Mouse (Mus musculus) heart, embryonic 12.5 days (tissue): Measurements from ENCODE around the gene Mapkapk3. TPM values are rescaled to one million over a fixed set of nuclear protein-coding genes. Genes with fewer than 3 reads are reported as not detected.

Source experiments
- ATAC-seq: fragments of 200-750 bp; cut with Nextera tagmentation; 2 replicates; pipeline ENCODE4 v1.8.0; 2017; ENCODE audit warnings: moderate TSS enrichment, moderate library complexity; ENCODE audit not compliant: insufficient number of reproducible peaks, low FRiP score
- H3K27ac ChIP-seq: fragments of 300-500 bp; sonication (generic); 2 replicates; pipeline ENCODE4 v1.5.1; 2016; ENCODE audit warnings: mild to moderate bottlenecking, moderate library complexity; ENCODE audit not compliant: poor library complexity, severe bottlenecking
- H3K27me3 ChIP-seq: fragments of 300-500 bp; sonication (generic); replicated peaks from 2 replicates; pipeline ENCODE4 v1.6.1; 2016; ENCODE audit warnings: mild to moderate bottlenecking, moderate library complexity
- H3K36me3 ChIP-seq: fragments of 300-500 bp; sonication (generic); 2 replicates; pipeline ENCODE4 v1.6.1; 2016; ENCODE audit warnings: mild to moderate bottlenecking, moderate library complexity
- H3K4me1 ChIP-seq: fragments of 300-500 bp; sonication (generic); replicated peaks from 2 replicates; pipeline ENCODE4 v1.6.1; 2016; ENCODE audit warnings: mild to moderate bottlenecking
- H3K4me2 ChIP-seq: fragments of 300-500 bp; sonication (generic); 2 replicates; pipeline ENCODE4 v1.6.1; 2016; ENCODE audit warnings: mild to moderate bottlenecking, moderate library complexity
- H3K4me3 ChIP-seq: fragments of 300-500 bp; sonication (generic); 2 replicates; pipeline ENCODE4 v1.5.1; 2016; ENCODE audit warnings: mild to moderate bottlenecking
- H3K9ac ChIP-seq: fragments of 300-500 bp; sonication (generic); 2 replicates; pipeline ENCODE4 v1.6.1; 2016; ENCODE audit warnings: mild to moderate bottlenecking, moderate library complexity
- H3K9me3 ChIP-seq: fragments of 300-500 bp; sonication (generic); replicated peaks from 2 replicates; pipeline ENCODE4 v1.6.1; 2016; ENCODE audit warnings: mild to moderate bottlenecking, moderate library complexity
- WGBS: fragments of 180-500 bp; shearing (Covaris S2); methylation state at CpG from one replicate; pipeline ENCODE4 v1.1.7; 2016; 5-methylcytosine and 5-hydroxymethylcytosine counted together
- polyA plus RNA-seq: library from polyadenylated mRNA; unstranded; fragments of >200 nt; fragmentation: Nextera tagmentation; extraction: Ambion mirVana; gene quantifications from 2 replicates; pipeline ENCODE4 v1.2.1, GENCODE M21; 2016

Mapkapk3 gene
- polyA plus RNA-seq, 1 experiment from 2014 or later: 7.1 TPM

GRCm38 (mm10) chr9:107288711-107289110 is 966 bp downstream of the Mapkapk3 start:
- peaks cover 17% of the 10 kb centered on the region for H3K4me1 ChIP-seq
- H3K9me3 ChIP-seq: no peaks in the 10 kb centered on the region
- 0 out of 2 replicates have a peak overlapping the region, but pooled peaks have one; percentile 9 for H3K27ac ChIP-seq
- WGBS: 32% methylated on average over 8 of the region's 8 CpGs
- 0 out of 2 replicates have a peak, but pooled peaks cover 6% of the 10 kb centered on the region for H3K27me3 ChIP-seq
- peak overlapping the region; percentile 95 for H3K4me2 ChIP-seq
- peak overlapping the region; percentile 58 for H3K4me3 ChIP-seq
- H3K36me3 ChIP-seq: no peaks in the 10 kb centered on the region
- H3K9ac ChIP-seq: 0 out of 2 replicates have a peak overlapping the region, but pooled peaks have one; percentile 69
- peak; percentile 63; the same call in 1 of the 2 replicates for ATAC-seq

GRCm38 (mm10) chr9:107288105-107288650 is 1.5 kb downstream of the Mapkapk3 start:
- no peaks in the 10 kb centered on the region for H3K9me3 ChIP-seq
- peak overlapping the region; percentile 95; the same call in 1 of the 2 replicates for H3K4me2 ChIP-seq
- no peak for ATAC-seq
- no peak overlapping the region for H3K9ac ChIP-seq
- 81% methylated on average over 14 of the region's 14 CpGs for WGBS
- H3K4me1 ChIP-seq: peaks cover 17% of the 10 kb centered on the region
- H3K36me3 ChIP-seq: no peaks in the 10 kb centered on the region
- no peak overlapping the region for H3K27ac ChIP-seq
- no peak overlapping the region for H3K4me3 ChIP-seq
- H3K27me3 ChIP-seq: 0 out of 2 replicates have a peak, but pooled peaks cover 5% of the 10 kb centered on the region

DNA sequence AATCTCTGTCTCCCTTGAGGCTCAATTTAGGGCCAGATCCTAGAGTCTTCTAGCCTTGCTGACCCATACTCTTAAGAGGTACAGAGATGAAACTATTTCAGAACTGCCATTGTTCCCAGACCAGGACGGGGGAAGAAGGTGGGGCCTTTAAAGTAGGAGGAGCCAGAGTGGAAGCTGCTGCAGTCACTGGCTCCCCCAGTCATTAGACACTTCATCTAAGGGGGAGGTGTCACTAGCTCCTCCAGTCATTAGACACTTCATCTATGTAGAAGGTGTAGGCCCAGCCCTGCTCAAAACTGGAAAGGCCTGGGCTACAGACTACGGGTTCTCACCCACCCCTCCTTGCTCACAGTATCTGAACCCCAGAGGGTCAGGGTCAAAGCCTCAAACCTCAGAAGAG is 2.4 kb downstream of the Mapkapk3 start:
- Histone ChIP-seq H3K36me3 (no peaks in the 10 kb centered on the region), H3K4me1 (peaks cover 12% of the 10 kb centered on the region), H3K9ac (no peak overlapping the region), H3K27ac (no peak overlapping the region), H3K9me3 (no peaks in the 10 kb centered on the region), H3K4me2 (no peak overlapping the region), H3K4me3 (no peak overlapping the region), H3K27me3 (no peaks in the 10 kb centered on the region)
- WGBS: 75% methylated on average over 2 of the region's 2 CpGs
- no peak for ATAC-seq

- Histone ChIP-seq H3K27me3 (peaks cover 7% of the 10 kb centered on the region; the same call in 1 of the 2 replicates), H3K4me1 (peaks cover 16% of the 10 kb centered on the region), H3K4me2 (no peak overlapping the region), H3K4me3 (no peak overlapping the region), H3K9ac (no peak overlapping the region), H3K27ac (no peak overlapping the region), H3K36me3 (no peaks in the 10 kb centered on the region), H3K9me3 (no peaks in the 10 kb centered on the region)
- whole genome bisulfite sequencing: 13% methylated on average over 3 of the region's 3 CpGs
- no peak for ATAC-seq
These were observed 4.7 kb downstream of the Mapkapk3 start for GRCm38 (mm10) chr9:107285009-107285408.

- Histone ChIP-seq H3K4me3 (no peak overlapping the region), H3K27ac (no peak overlapping the region), H3K4me1 (peaks cover 23% of the 10 kb centered on the region), H3K9ac (no peak overlapping the region), H3K4me2 (no peak overlapping the region), H3K9me3 (no peaks in the 10 kb centered on the region), H3K27me3 (peaks cover 10% of the 10 kb centered on the region; the same call in 1 of the 2 replicates), H3K36me3 (no peaks in the 10 kb centered on the region)
- ATAC-seq: no peak
- 91% methylated on average over 9 of the region's 9 CpGs for WGBS
These were observed 6.7 kb downstream of the Mapkapk3 start for GRCm38 (mm10) chr9:107282951-107283350.

- Histone ChIP-seq H3K9ac (no peak overlapping the region), H3K9me3 (no peaks in the 10 kb centered on the region), H3K4me3 (no peak overlapping the region), H3K27me3 (peaks cover 10% of the 10 kb centered on the region; the same call in 1 of the 2 replicates), H3K4me1 (peaks cover 23% of the 10 kb centered on the region), H3K36me3 (no peaks in the 10 kb centered on the region), H3K27ac (no peak overlapping the region), H3K4me2 (no peak overlapping the region)
- ATAC-seq: no peak
- WGBS: 80% methylated on average over 5 of the region's 5 CpGs
These were observed 8.3 kb downstream of the Mapkapk3 start for GRCm38 (mm10) chr9:107281241-107281987.

GRCm38 (mm10) chr9:107280322-107281027 is 9.2 kb downstream of the Mapkapk3 start:
- no peak overlapping the region for H3K27ac ChIP-seq

DNA sequence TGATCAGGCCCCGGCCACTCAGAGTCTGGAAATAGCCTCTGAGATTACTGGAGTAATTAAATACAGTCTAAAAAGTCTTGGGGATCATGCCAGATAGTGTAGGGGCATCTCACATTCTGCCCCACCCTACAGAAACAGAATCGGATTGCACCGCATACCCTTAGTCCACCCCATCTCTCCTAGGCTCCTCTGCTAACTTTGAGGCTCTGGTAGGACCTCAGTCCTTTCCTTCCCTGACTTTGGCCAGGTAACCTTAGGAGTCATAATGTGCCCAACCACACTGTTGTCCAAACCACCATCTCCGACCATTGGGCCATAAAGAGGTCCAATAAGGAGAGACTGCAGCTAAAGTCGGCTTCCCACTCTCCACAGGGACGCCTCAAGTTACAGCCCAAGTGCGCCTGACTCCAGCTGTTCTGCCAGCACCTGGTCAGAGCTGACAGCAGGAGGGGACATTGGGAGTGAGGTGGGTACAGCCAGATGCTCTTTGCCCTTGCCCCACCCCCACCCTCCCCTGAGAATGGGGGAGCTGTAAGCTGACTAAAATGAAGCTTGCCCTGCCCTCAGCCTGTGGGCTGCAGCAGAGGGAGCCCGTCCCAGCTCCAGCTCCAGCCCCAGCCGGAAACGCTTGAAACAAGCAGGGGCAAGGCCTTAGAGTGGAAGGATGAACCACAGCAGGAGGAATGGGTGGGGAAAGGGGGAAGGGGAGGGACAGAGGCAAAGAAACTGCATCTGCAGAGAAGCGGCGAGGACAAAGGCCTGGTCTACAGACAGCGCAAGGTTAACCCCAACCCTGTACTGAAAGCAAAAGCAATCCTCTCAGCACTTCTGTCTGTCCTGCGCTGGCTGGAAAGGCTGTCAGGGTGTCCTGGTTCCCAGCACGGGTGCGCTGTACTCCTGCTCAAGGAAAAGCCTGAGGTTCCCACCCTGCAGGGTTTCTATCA is 10.0 kb downstream of the Mapkapk3 start:
- Histone ChIP-seq H3K9me3 (no peaks in the 10 kb centered on the region), H3K27ac (no peak overlapping the region), H3K27me3 (peaks cover 10% of the 10 kb centered on the region; the same call in 1 of the 2 replicates), H3K9ac (no peak overlapping the region; the same call in 1 of the 2 replicates), H3K4me3 (0 out of 2 replicates have a peak overlapping the region, but pooled peaks have one; percentile 5), H3K36me3 (no peaks in the 10 kb centered on the region), H3K4me1 (peaks cover 23% of the 10 kb centered on the region), H3K4me2 (peak overlapping the region; percentile 52)
- WGBS: 21% methylated on average over 16 of the region's 16 CpGs
- peak; percentile 70; the same call in 1 of the 2 replicates for ATAC-seq

More at GRCm38 (mm10) chr9:107280322-107281027, 9.2 kb downstream of the Mapkapk3 start:
- H3K9ac ChIP-seq: no peak overlapping the region; the same call in 1 of the 2 replicates
- 0 out of 2 replicates have a peak overlapping the region, but pooled peaks have one; percentile 5 for H3K4me3 ChIP-seq
- H3K27me3 ChIP-seq: peaks cover 10% of the 10 kb centered on the region; the same call in 1 of the 2 replicates
- WGBS: 32% methylated on average over 13 of the region's 13 CpGs
- peak overlapping the region; percentile 52 for H3K4me2 ChIP-seq
- no peaks in the 10 kb centered on the region for H3K36me3 ChIP-seq
- peaks cover 23% of the 10 kb centered on the region for H3K4me1 ChIP-seq
- 0 out of 2 replicates have a peak, but pooled peaks have one; percentile 10 for ATAC-seq
- no peaks in the 10 kb centered on the region for H3K9me3 ChIP-seq

- H3K27ac ChIP-seq: no peak overlapping the region
- peaks cover 23% of the 10 kb centered on the region for H3K4me1 ChIP-seq
- no peak; the same call in 1 of the 2 replicates for ATAC-seq
- peaks cover 10% of the 10 kb centered on the region; the same call in 1 of the 2 replicates for H3K27me3 ChIP-seq
- 47% methylated on average over 8 of the region's 8 CpGs for WGBS
- no peaks in the 10 kb centered on the region for H3K36me3 ChIP-seq
- no peaks in the 10 kb centered on the region for H3K9me3 ChIP-seq
- H3K9ac ChIP-seq: no peak overlapping the region
- H3K4me2 ChIP-seq: no peak overlapping the region
- H3K4me3 ChIP-seq: no peak overlapping the region
These were observed 10.9 kb downstream of the Mapkapk3 start for GRCm38 (mm10) chr9:107278527-107279377.
